22 mouse cellular contexts compared by ENCODE assay signal in the genomic region with DNA sequence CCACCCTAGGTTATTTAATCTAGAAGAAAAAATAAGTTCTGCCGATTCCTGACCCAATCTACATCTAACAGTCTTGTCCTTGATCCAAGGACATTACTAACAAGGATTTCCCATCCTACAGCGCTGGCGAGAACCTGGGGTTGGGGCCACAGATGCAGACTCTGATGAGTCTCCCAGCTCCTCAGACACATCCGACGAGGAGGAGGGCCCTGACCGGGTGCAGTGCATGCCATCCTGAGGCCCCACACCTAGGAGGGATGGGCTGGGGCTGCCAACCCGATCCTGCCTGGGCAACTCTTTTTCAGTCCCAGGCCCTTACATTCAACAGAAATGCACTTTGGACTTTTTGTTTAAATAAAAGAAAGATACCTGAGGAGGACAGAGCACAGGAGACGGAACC. TPM values are rescaled to one million over a fixed set of nuclear protein-coding genes. Genes with fewer than 3 reads are reported as not detected.
DNase-seq lines count a peak whose midpoint lies in the region; ATAC-seq and TF ChIP-seq lines count a peak whose summit lies in the region.
"Had no signal": no experiment of that assay in that cellular context is flagged by ENCODE, and none has a peak within 500 bp of the region (broad histone marks: within the 10 kb centered on the region; RNA-seq: fewer than 3 reads in every experiment).

No protein-coding gene starts in this region.

- H3K4me2 ChIP-seq in forebrain, postnatal 0 days (ENCODE audit: low read depth) = no peak overlapping the region
- H3K4me2 ChIP-seq in heart, embryonic 16.5 days (ENCODE audit: low read depth, low read length) = no peak overlapping the region
- H3K4me2 ChIP-seq in forebrain, embryonic 13.5 days = no peak overlapping the region
- no peak overlapping the region for H3K4me2 ChIP-seq in stomach, postnatal 0 days (replicated peaks; ENCODE audit: low read depth)
- H3K4me2 ChIP-seq: liver, embryonic 11.5 days had no signal

- intact Hi-C loops in left cerebral cortex, adult 2 months (cut with DNase I) = no loop called here

- H3K4me1 ChIP-seq in forebrain, embryonic 10.5 days = peaks cover 8% of the 10 kb centered on the region; the same call in 1 of the 2 replicates
- H3K4me1 ChIP-seq in forebrain, postnatal 0 days (ENCODE audit: insufficient read depth) = no peaks in the 10 kb centered on the region
- H3K4me1 ChIP-seq in heart, embryonic 16.5 days (ENCODE audit: control insufficient read depth, insufficient read depth, low read length) = no peaks in the 10 kb centered on the region
- peaks cover 4% of the 10 kb centered on the region; the same call in 1 of the 2 replicates for H3K4me1 ChIP-seq in forebrain, embryonic 13.5 days
- no peaks in the 10 kb centered on the region for H3K4me1 ChIP-seq in stomach, postnatal 0 days (replicated peaks; ENCODE audit: control insufficient read depth, insufficient read depth)
- H3K4me1 ChIP-seq: embryonic facial prominence, embryonic 10.5 days had no signal

- peaks cover 95% of the 10 kb centered on the region for H3K36me3 ChIP-seq in forebrain, embryonic 10.5 days (replicated peaks)
- H3K36me3 ChIP-seq in forebrain, postnatal 0 days (ENCODE audit: insufficient read depth) = peaks cover 79% of the 10 kb centered on the region
- peaks cover 65% of the 10 kb centered on the region for H3K36me3 ChIP-seq in heart, embryonic 16.5 days (ENCODE audit: control insufficient read depth, insufficient read depth)
- H3K36me3 ChIP-seq in forebrain, embryonic 13.5 days (ENCODE audit: poor library complexity, severe bottlenecking) = peaks cover 93% of the 10 kb centered on the region
- H3K36me3 ChIP-seq in stomach, postnatal 0 days (ENCODE audit: control insufficient read depth, insufficient read depth, low read length) = peaks cover 21% of the 10 kb centered on the region

- H3K27ac ChIP-seq in forebrain, embryonic 10.5 days = 0 out of 2 replicates have a peak overlapping the region, but pooled peaks have one; percentile 40
- no peak overlapping the region for H3K27ac ChIP-seq in forebrain, postnatal 0 days (ENCODE audit: low read depth, low read length)
- peak overlapping the region; percentile 11; the same call in 1 of the 2 replicates for H3K27ac ChIP-seq in heart, embryonic 16.5 days (ENCODE audit: low read length)
- peak overlapping the region; percentile 24; the same call in 1 of the 2 replicates for H3K27ac ChIP-seq in left cerebral cortex, adult 2 months
- peak overlapping the region; percentile 21; the same call in 1 of the 2 replicates for H3K27ac ChIP-seq in forebrain, embryonic 13.5 days
- H3K27ac ChIP-seq in stomach, postnatal 0 days (replicated peaks) = no peak overlapping the region
- H3K27ac ChIP-seq: embryonic facial prominence, embryonic 10.5 days; heart, embryonic 10.5 days; kidney, postnatal 0 days had no signal

- H3K4me3 ChIP-seq in forebrain, embryonic 10.5 days = no peak overlapping the region
- H3K4me3 ChIP-seq in forebrain, postnatal 0 days (ENCODE audit: low read depth, low read length) = no peak overlapping the region
- H3K4me3 ChIP-seq in heart, embryonic 16.5 days (ENCODE audit: low read length) = no peak overlapping the region
- H3K4me3 ChIP-seq in left cerebral cortex, adult 2 months = no peak overlapping the region
- no peak overlapping the region for H3K4me3 ChIP-seq in forebrain, embryonic 13.5 days
- H3K4me3 ChIP-seq in stomach, postnatal 0 days (ENCODE audit: low read depth, low read length) = no peak overlapping the region
- H3K4me3 ChIP-seq: embryonic facial prominence, embryonic 10.5 days; heart, embryonic 10.5 days; megakaryocyte, embryonic 14.5 days; myocyte had no signal

- no peak for DNase-seq in forebrain, embryonic 10.5 days (ENCODE audit: extremely low spot score, low spot score)
- DNase-seq in forebrain, postnatal 0 days = no peak
- DNase-seq in heart, adult 18-20 months = no peak
- no peak for DNase-seq in left cerebral cortex, adult 2 months (ENCODE audit: extremely low spot score in 1 of 2, low spot score in 2 of 2)
- no peak for DNase-seq in left cerebral cortex, adult 9 months (ENCODE audit: low spot score in 2 of 2)
- DNase-seq in stomach, postnatal 0 days (ENCODE audit: low spot score) = no peak
- DNase-seq: adrenal gland, adult 8-10 months; cerebellum, adult 9-10 months; kidney, adult 11 months; left cerebral cortex, postnatal 4 days; lung, adult 18-20 months; thymus, postnatal 25 days had no signal

- TF ChIP-seq EP300 in stomach, postnatal 0 days (optimal IDR thresholded peaks at IDR 0.05) = no peak

- ATAC-seq in forebrain, postnatal 0 days = no peak
- ATAC-seq in heart, embryonic 16.5 days (replicated peaks; ENCODE audit: extremely low read depth, insufficient read depth, low FRiP score) = no peak
- no peak for ATAC-seq in forebrain, embryonic 13.5 days
- ATAC-seq in stomach, postnatal 0 days (ENCODE audit: low FRiP score, low TSS enrichment) = no peak
- ATAC-seq: Patski had no signal

- WGBS in forebrain, embryonic 10.5 days = 87% methylated on average over 8 of the region's 8 CpGs
- 71% methylated on average over 8 of the region's 8 CpGs for WGBS in forebrain, postnatal 0 days
- WGBS in heart, embryonic 16.5 days = 68% methylated on average over 8 of the region's 8 CpGs
- WGBS in forebrain, embryonic 13.5 days = 77% methylated on average over 8 of the region's 8 CpGs
- WGBS in stomach, postnatal 0 days = 66% methylated on average over 8 of the region's 8 CpGs

- TF ChIP-seq CTCF in forebrain, postnatal 0 days (IDR thresholded peaks at IDR 0.05; ENCODE audit: low read depth) = no peak
- no peak for TF ChIP-seq CTCF in left cerebral cortex, adult 2 months (IDR thresholded peaks at IDR 0.05)
- TF ChIP-seq CTCF in stomach, postnatal 0 days (IDR thresholded peaks at IDR 0.05; ENCODE audit: low read depth) = no peak

- H3K9ac ChIP-seq in forebrain, postnatal 0 days = no peak overlapping the region
- no peak overlapping the region for H3K9ac ChIP-seq in heart, embryonic 16.5 days (ENCODE audit: low read length)
- H3K9ac ChIP-seq in forebrain, embryonic 13.5 days = no peak overlapping the region
- H3K9ac ChIP-seq in stomach, postnatal 0 days (ENCODE audit: low read length) = no peak overlapping the region

- H3K9me3 ChIP-seq in forebrain, embryonic 10.5 days = no peaks in the 10 kb centered on the region
- no peaks in the 10 kb centered on the region for H3K9me3 ChIP-seq in forebrain, postnatal 0 days (ENCODE audit: low read length)
- no peaks in the 10 kb centered on the region for H3K9me3 ChIP-seq in heart, embryonic 16.5 days (replicated peaks; ENCODE audit: control insufficient read depth, low read length)
- no peaks in the 10 kb centered on the region for H3K9me3 ChIP-seq in forebrain, embryonic 13.5 days (replicated peaks)
- no peaks in the 10 kb centered on the region for H3K9me3 ChIP-seq in stomach, postnatal 0 days (ENCODE audit: control insufficient read depth, low read length)
- H3K9me3 ChIP-seq: embryonic facial prominence, embryonic 10.5 days; heart, embryonic 10.5 days; megakaryocyte, embryonic 14.5 days had no signal

- H3K27me3 ChIP-seq in forebrain, embryonic 10.5 days (ENCODE audit: poor library complexity, severe bottlenecking) = no peaks in the 10 kb centered on the region
- no peaks in the 10 kb centered on the region for H3K27me3 ChIP-seq in forebrain, postnatal 0 days (ENCODE audit: insufficient read depth, low read length)
- H3K27me3 ChIP-seq in heart, embryonic 16.5 days (ENCODE audit: control insufficient read depth, insufficient read depth, low read length) = no peaks in the 10 kb centered on the region
- H3K27me3 ChIP-seq in forebrain, embryonic 13.5 days = no peaks in the 10 kb centered on the region
- H3K27me3 ChIP-seq in stomach, postnatal 0 days (ENCODE audit: control insufficient read depth, insufficient read depth, low read length) = no peaks in the 10 kb centered on the region
- H3K27me3 ChIP-seq: megakaryocyte, embryonic 14.5 days; Patski had no signal

RNA-seq across cellular contexts. Expression of a gene that starts 12.2 kb away (rescaled TPM):
- 282 and 292 TPM in 2 replicates for polyA plus RNA-seq in forebrain, embryonic 10.5 days (2016; fragmentation: Nextera tagmentation; extraction: Ambion mirVana)
- total RNA-seq in forebrain, postnatal 0 days (2014; rRNA removed) = 265 and 281 TPM in 2 replicates
- 412 and 475 TPM in 2 replicates for polyA plus RNA-seq in forebrain, postnatal 0 days (2015; fragmentation: Nextera tagmentation; extraction: Ambion mirVana)
- polyA plus RNA-seq in heart, embryonic 16.5 days (2015; fragmentation: Nextera tagmentation; extraction: Ambion mirVana) = 181 and 193 TPM in 2 replicates
- total RNA-seq in heart, adult 18-20 months (2021) = 10 to 100 TPM; 57.4 to 69.9 TPM
- total RNA-seq in left cerebral cortex, adult 2 months (2021) = 100 to 1,000 TPM; 387 to 422 TPM
- polyA plus RNA-seq in forebrain, embryonic 13.5 days (2015; fragmentation: Nextera tagmentation; extraction: Ambion mirVana) = 470 and 471 TPM in 2 replicates
- 79.4 and 81.6 TPM in 2 replicates for polyA plus RNA-seq in stomach, postnatal 0 days (2015; fragmentation: Nextera tagmentation; extraction: Ambion mirVana)

RNA-seq across cellular contexts. Expression of a gene that starts 25.2 kb away (rescaled TPM):
- polyA plus RNA-seq in forebrain, embryonic 10.5 days (2016; fragmentation: Nextera tagmentation; extraction: Ambion mirVana) = 0.69 and 0.99 TPM in 2 replicates
- total RNA-seq in forebrain, postnatal 0 days (2014; rRNA removed) = 0.76 and 2.2 TPM in 2 replicates
- polyA plus RNA-seq in forebrain, postnatal 0 days (2015; fragmentation: Nextera tagmentation; extraction: Ambion mirVana) = 3.3 and 3.5 TPM in 2 replicates
- 106 and 108 TPM in 2 replicates for polyA plus RNA-seq in heart, embryonic 16.5 days (2015; fragmentation: Nextera tagmentation; extraction: Ambion mirVana)
- total RNA-seq in heart, adult 18-20 months (2021) = 1 to 10 TPM; 2.2 to 2.7 TPM
- total RNA-seq in left cerebral cortex, adult 2 months (2021) = under 1 TPM in 1 of 2 experiments, not detected in 1; 0.48 TPM
- polyA plus RNA-seq in forebrain, embryonic 13.5 days (2015; fragmentation: Nextera tagmentation; extraction: Ambion mirVana) = 4.5 TPM in 2 replicates
- polyA plus RNA-seq in stomach, postnatal 0 days (2015; fragmentation: Nextera tagmentation; extraction: Ambion mirVana) = 9.8 and 9.9 TPM in 2 replicates
- total RNA-seq: hematopoietic stem cell, adult 5-6 weeks had no signal

RNA-seq across cellular contexts. Expression of a gene that starts 46.6 kb away (rescaled TPM):
- polyA plus RNA-seq in forebrain, embryonic 10.5 days (2016; fragmentation: Nextera tagmentation; extraction: Ambion mirVana) = 132 and 138 TPM in 2 replicates
- total RNA-seq in forebrain, postnatal 0 days (2014; rRNA removed) = 66.8 and 76.8 TPM in 2 replicates
- 49.4 and 62.7 TPM in 2 replicates for polyA plus RNA-seq in forebrain, postnatal 0 days (2015; fragmentation: Nextera tagmentation; extraction: Ambion mirVana)
- 117 and 129 TPM in 2 replicates for polyA plus RNA-seq in heart, embryonic 16.5 days (2015; fragmentation: Nextera tagmentation; extraction: Ambion mirVana)
- total RNA-seq in heart, adult 18-20 months (2021) = 100 to 1,000 TPM; 110 to 119 TPM
- total RNA-seq in left cerebral cortex, adult 2 months (2021) = 100 to 1,000 TPM; 115 to 121 TPM
- polyA plus RNA-seq in forebrain, embryonic 13.5 days (2015; fragmentation: Nextera tagmentation; extraction: Ambion mirVana) = 112 and 125 TPM in 2 replicates
- polyA plus RNA-seq in stomach, postnatal 0 days (2015; fragmentation: Nextera tagmentation; extraction: Ambion mirVana) = 57.0 and 59.8 TPM in 2 replicates

Comparison
In these comparisons a context has a peak if more than half of its experiments do, and no peak if none do; other contexts are left out.
1. H3K27ac ChIP-seq: peak in forebrain, embryonic 10.5 days (single experiment), heart, embryonic 16.5 days (single experiment), left cerebral cortex, adult 2 months (single experiment) and forebrain, embryonic 13.5 days (single experiment); none in forebrain, postnatal 0 days (single experiment) and stomach, postnatal 0 days (single experiment).